Mouse (Mus musculus) layer of hippocampus, adult 11-12 months (tissue): Measurements from ENCODE around the gene Tyk2.

Experiments
- DNase-seq: peaks from one replicate; pipeline ENCODE4 v3.0.0; 2022; ENCODE audit warnings: low spot score

Gene Tyk2

GRCm38 (mm10) chr9:21114190-21114589, 16.9 kb downstream of the Tyk2 start:
- no peak for DNase-seq

- no peak for DNase-seq
Measured at GRCm38 (mm10) chr9:21113751-21114150, 17.3 kb downstream of the Tyk2 start.

GRCm38 (mm10) chr9:21107607-21108237, 23.3 kb downstream of the Tyk2 start:
- no peak for DNase-seq

GRCm38 (mm10) chr9:21105760-21106564, 25.1 kb downstream of the Tyk2 start:
- no peak for DNase-seq

GRCm38 (mm10) chr9:21104814-21105213, 26.2 kb downstream of the Tyk2 start:
- no peak for DNase-seq

GRCm38 (mm10) chr9:21102076-21102475, 29.0 kb downstream of the Tyk2 start:
- no peak for DNase-seq

GRCm38 (mm10) chr9:21100447-21101161, 30.4 kb downstream of the Tyk2 start:
- no peak for DNase-seq

GRCm38 (mm10) chr9:21097793-21098192, 33.2 kb downstream of the Tyk2 start:
- DNase-seq, result peak; percentile 66

- no peak for DNase-seq
Measured at GRCm38 (mm10) chr9:21095958-21096357, 35.1 kb downstream of the Tyk2 start.

GRCm38 (mm10) chr9:21093423-21093822, 37.6 kb downstream of the Tyk2 start:
- DNase-seq, result no peak

GRCm38 (mm10) chr9:21091707-21092320, 39.2 kb downstream of the Tyk2 start, which contains the start of the genes Gm38431 and Raver1:
TSS of gene Gm38431 (minus strand) at chr9:21091997.
TSS of gene Raver1 (minus strand) at chr9:21092008.
- DNase-seq, result peak; percentile 98

- no peak for DNase-seq
Measured at GRCm38 (mm10) chr9:21090972-21091706, 39.9 kb downstream of the Tyk2 start.

GRCm38 (mm10) chr9:21090537-21090936, 40.5 kb downstream of the Tyk2 start:
- DNase-seq, result no peak

GRCm38 (mm10) chr9:21083324-21083723, 47.7 kb downstream of the Tyk2 start:
- no peak for DNase-seq

GRCm38 (mm10) chr9:21081127-21081526, 49.9 kb downstream of the Tyk2 start:
- DNase-seq, result no peak

- no peak for DNase-seq
Measured at GRCm38 (mm10) chr9:21075625-21076024, 55.4 kb downstream of the Tyk2 start.

- DNase-seq, result no peak
Measured at GRCm38 (mm10) chr9:21074173-21074572, 56.9 kb downstream of the Tyk2 start.

GRCm38 (mm10) chr9:21073044-21073840, 57.8 kb downstream of the Tyk2 start, which contains the start of the genes Gm49373 and Fdx1l:
TSS of gene Gm49373 (minus strand) at chr9:21073096.
TSS of gene Fdx1l (minus strand) at chr9:21073614.
- peak; percentile 92 for DNase-seq

GRCm38 (mm10) chr9:21072641-21073040, 58.4 kb downstream of the Tyk2 start:
- DNase-seq, result no peak

GRCm38 (mm10) chr9:21067006-21067684, 63.9 kb downstream of the Tyk2 start, which contains the start of gene Zglp1:
TSS of gene Zglp1 (minus strand) at chr9:21067093.
- no peak for DNase-seq
